ENCODE assay signal across 13 mouse cellular contexts in genomic region chr2:49869044-49869443, GRCm38 (mm10).
DNase-seq lines count a peak whose midpoint lies in the region; ATAC-seq and TF ChIP-seq lines count a peak whose summit lies in the region.
"Had no signal": no experiment of that assay in that cellular context is flagged by ENCODE, and none has a peak within 500 bp of the region (broad histone marks: within the 10 kb centered on the region; RNA-seq: fewer than 3 reads in every experiment).

No protein-coding gene starts in this region.

- H3K27me3 ChIP-seq in hindbrain, embryonic 16.5 days (replicated peaks; ENCODE audit: control insufficient read depth, insufficient read depth, low read length), result no peaks in the 10 kb centered on the region
- H3K27me3 ChIP-seq in hindbrain, embryonic 13.5 days, result no peaks in the 10 kb centered on the region
- no peaks in the 10 kb centered on the region for H3K27me3 ChIP-seq in forebrain, postnatal 0 days (ENCODE audit: insufficient read depth, low read length)
- H3K27me3 ChIP-seq: CH12.LX had no signal

- no peak overlapping the region for H3K4me3 ChIP-seq in hindbrain, embryonic 16.5 days (ENCODE audit: low read length)
- no peak overlapping the region for H3K4me3 ChIP-seq in hindbrain, embryonic 13.5 days
- no peak overlapping the region for H3K4me3 ChIP-seq in forebrain, postnatal 0 days (ENCODE audit: low read depth, low read length)
- no peak overlapping the region for H3K4me3 ChIP-seq in lung, adult 2 months (replicated peaks; ENCODE audit: extremely low read depth, low read depth, low read length)
- H3K4me3 ChIP-seq: erythroblast, embryonic 14.5 days had no signal

- no peak overlapping the region for H3K4me2 ChIP-seq in hindbrain, embryonic 16.5 days (ENCODE audit: low read length)
- no peak overlapping the region for H3K4me2 ChIP-seq in hindbrain, embryonic 13.5 days
- H3K4me2 ChIP-seq in forebrain, postnatal 0 days (ENCODE audit: low read depth), result no peak overlapping the region
- H3K4me2 ChIP-seq: heart, embryonic 11.5 days had no signal

- H3K9ac ChIP-seq in hindbrain, embryonic 16.5 days (ENCODE audit: low read depth, low read length), result no peak overlapping the region
- H3K9ac ChIP-seq in hindbrain, embryonic 13.5 days, result no peak overlapping the region
- no peak overlapping the region for H3K9ac ChIP-seq in forebrain, postnatal 0 days

- peak; percentile 89 for ATAC-seq in hindbrain, embryonic 16.5 days
- no peak for ATAC-seq in hindbrain, embryonic 13.5 days (ENCODE audit: low FRiP score)
- peak; percentile 88 for ATAC-seq in forebrain, postnatal 0 days

- no peaks in the 10 kb centered on the region for H3K4me1 ChIP-seq in hindbrain, embryonic 16.5 days (ENCODE audit: control insufficient read depth, insufficient read depth, low read depth, low read length)
- H3K4me1 ChIP-seq in hindbrain, embryonic 13.5 days (replicated peaks), result no peaks in the 10 kb centered on the region
- no peaks in the 10 kb centered on the region for H3K4me1 ChIP-seq in forebrain, postnatal 0 days (ENCODE audit: insufficient read depth)
- H3K4me1 ChIP-seq in lung, adult 2 months (ENCODE audit: control insufficient read depth, insufficient read depth, low read length), result no peaks in the 10 kb centered on the region

- TF ChIP-seq CTCF in forebrain, postnatal 0 days (IDR thresholded peaks at IDR 0.05; ENCODE audit: low read depth), result no peak
- no peak for TF ChIP-seq CTCF in lung, adult 2 months (IDR thresholded peaks at IDR 0.05; ENCODE audit: insufficient read depth, low read length)

- no peaks in the 10 kb centered on the region for H3K9me3 ChIP-seq in hindbrain, embryonic 16.5 days (ENCODE audit: control insufficient read depth, low read length)
- no peaks in the 10 kb centered on the region for H3K9me3 ChIP-seq in hindbrain, embryonic 13.5 days
- H3K9me3 ChIP-seq in forebrain, postnatal 0 days (ENCODE audit: low read length), result no peaks in the 10 kb centered on the region

- H3K36me3 ChIP-seq in hindbrain, embryonic 16.5 days (ENCODE audit: control insufficient read depth, insufficient read depth, low read length), result no peaks in the 10 kb centered on the region
- H3K36me3 ChIP-seq in hindbrain, embryonic 13.5 days, result no peaks in the 10 kb centered on the region
- H3K36me3 ChIP-seq in forebrain, postnatal 0 days (ENCODE audit: insufficient read depth), result no peaks in the 10 kb centered on the region

- H3K27ac ChIP-seq in hindbrain, embryonic 16.5 days (ENCODE audit: low read depth, low read length), result no peak overlapping the region
- H3K27ac ChIP-seq in hindbrain, embryonic 13.5 days, result no peak overlapping the region
- peak overlapping the region; percentile 50 for H3K27ac ChIP-seq in forebrain, postnatal 0 days (ENCODE audit: low read depth, low read length)

- DNase-seq in brain, adult 2 months (ENCODE audit: low read depth, low spot score), result peak; percentile 41
- DNase-seq in forebrain, postnatal 0 days, result peak; percentile 69
- peak; percentile 38 for DNase-seq in left cerebral cortex, adult 11 months (ENCODE audit: low spot score)
- no peak for DNase-seq in kidney, postnatal 25 days
- no peak for DNase-seq in gastrocnemius, postnatal 25 days
- no peak for DNase-seq in lung, adult 2 months
- DNase-seq: adrenal gland, postnatal 36 days; lung, postnatal 14 days had no signal

- TF ChIP-seq POLR2A in lung, adult 2 months (IDR thresholded peaks at IDR 0.05; ENCODE audit: borderline replicate concordance, extremely low read depth, low read depth, low read length), result no peak

- WGBS in hindbrain, embryonic 16.5 days, result 59% methylated on average over 7 of the region's 7 CpGs
- 71% methylated on average over 7 of the region's 7 CpGs for WGBS in hindbrain, embryonic 13.5 days
- 17% methylated on average over 7 of the region's 7 CpGs for WGBS in forebrain, postnatal 0 days
- 80% methylated on average over 7 of the region's 7 CpGs for WGBS in lung, adult 2 months

Comparison
In these comparisons a context has a peak if more than half of its experiments do, and no peak if none do; other contexts are left out.
1. DNase-seq: peak in brain, adult 2 months (single experiment), forebrain, postnatal 0 days (single experiment) and left cerebral cortex, adult 11 months (single experiment); none in kidney, postnatal 25 days (0 of 2), gastrocnemius, postnatal 25 days (single experiment) and lung, adult 2 months (single experiment).